Mouse (Mus musculus) MEL (cell line): ENCODE measurements at regions not wholly inside any gene's neighbourhood (a gene's known extent, or its start where the extent isn't known, plus 50 kb on each side); places are given as distances from the start of the nearest gene placed in this dataset.

Experiments
- DNase-seq: peaks from one replicate; pipeline ENCODE4 v3.0.0; 2011; ENCODE audit warnings: low read depth, low spot score
- H3K27ac ChIP-seq: 2 replicates; pipeline ENCODE4 v1.5.1; 2012; ENCODE audit warnings: low read depth, mild to moderate bottlenecking, control low read depth, low read length, moderate library complexity; ENCODE audit not compliant: control insufficient read depth
- H3K27me3 ChIP-seq, 2 experiments: fragments of 150-350 bp in 1 of 2; sonication (generic) in 1 of 2; 2 replicates each; pipeline ENCODE4 v1.6.1; 2012; ENCODE audit warnings: low read length in 2 of 2, mild to moderate bottlenecking in 2 of 2, improper control_type of control experiment in 1 of 2, moderate library complexity in 1 of 2; ENCODE audit not compliant: insufficient read depth in 2 of 2, control insufficient read depth in 1 of 2
- H3K36me3 ChIP-seq, 2 experiments: 2 replicates each; pipeline ENCODE4 v1.6.1; 2012 to 2014; ENCODE audit warnings: low read length in 2 of 2, improper control_type of control experiment in 1 of 2, inconsistent platforms in 1 of 2, mild to moderate bottlenecking in 1 of 2; ENCODE audit not compliant: insufficient read depth in 2 of 2, control insufficient read depth in 1 of 2
- H3K4me1 ChIP-seq, 2 experiments: fragments of 150-350 bp in 1 of 2; sonication (generic) in 1 of 2; 2 replicates each; pipeline ENCODE4 v1.6.1; 2012; ENCODE audit warnings: low read length in 2 of 2, improper control_type of control experiment in 1 of 2, mild to moderate bottlenecking in 1 of 2; ENCODE audit not compliant: insufficient read depth in 2 of 2, control insufficient read depth in 1 of 2
- H3K4me3 ChIP-seq, 2 experiments: fragments of 150-350 bp in 1 of 2; sonication (generic) in 1 of 2; 2 replicates each; pipeline ENCODE4 v1.5.1; 2012; ENCODE audit warnings: low read depth in 2 of 2, low read length in 2 of 2, mild to moderate bottlenecking in 2 of 2, moderate library complexity in 2 of 2, control low read depth in 1 of 2, improper control_type of control experiment in 1 of 2; ENCODE audit not compliant: control insufficient read depth in 1 of 2, insufficient read depth in 1 of 2
- H3K79me2 ChIP-seq: 2 replicates; pipeline ENCODE4 v1.6.1; 2012; ENCODE audit warnings: mild to moderate bottlenecking, low read length, moderate library complexity; ENCODE audit not compliant: control insufficient read depth, poor library complexity, insufficient read depth
- H3K9ac ChIP-seq: 2 replicates; pipeline ENCODE4 v1.6.1; 2012; ENCODE audit warnings: low read depth, mild to moderate bottlenecking, control low read depth, low read length, moderate library complexity; ENCODE audit not compliant: control insufficient read depth, poor library complexity, severe bottlenecking
- H3K9me3 ChIP-seq: fragments of 150-350 bp; sonication (generic); replicated peaks from 2 replicates; pipeline ENCODE4 v1.6.1; 2012; ENCODE audit warnings: mild to moderate bottlenecking, low read length, improper control_type of control experiment, moderate library complexity; ENCODE audit not compliant: insufficient read depth
- BHLHE40 ChIP-seq: IDR thresholded peaks from 2 replicates; pipeline ENCODE4 v1.6.1; 2012; ENCODE audit warnings: low read depth, mild to moderate bottlenecking, inconsistent platforms, low read length, improper control_type of control experiment, borderline replicate concordance
- E2F4 ChIP-seq: IDR thresholded peaks from 2 replicates; pipeline ENCODE4 v1.6.1; 2011; ENCODE audit warnings: low read depth, low read length, improper control_type of control experiment, borderline replicate concordance
- EP300 ChIP-seq, 2 experiments: IDR thresholded peaks; 2 replicates each; pipeline ENCODE4 v1.6.1; 2011; ENCODE audit warnings: improper control_type of control experiment in 2 of 2, low read length in 2 of 2, low read depth in 1 of 2, mild to moderate bottlenecking in 1 of 2
- HCFC1 ChIP-seq: IDR thresholded peaks from 2 replicates; pipeline ENCODE4 v1.6.1; 2012; ENCODE audit warnings: low read depth, mild to moderate bottlenecking, inconsistent platforms, low read length, improper control_type of control experiment, moderate library complexity
- JUND ChIP-seq: IDR thresholded peaks from 2 replicates; pipeline ENCODE4 v1.6.1; 2011; ENCODE audit warnings: low read depth, mild to moderate bottlenecking, improper control_type of control experiment, low read length
- KAT2A ChIP-seq: conservative IDR thresholded peaks from 2 replicates; pipeline ENCODE4 v1.6.1; 2012; ENCODE audit warnings: low read depth, low read length, improper control_type of control experiment, inconsistent platforms
- MAX ChIP-seq: IDR thresholded peaks from 2 replicates; pipeline ENCODE4 v1.6.1; 2011; ENCODE audit warnings: low read length, improper control_type of control experiment
- MYB ChIP-seq: IDR thresholded peaks from 2 replicates; pipeline ENCODE4 v1.6.1; 2011; ENCODE audit warnings: mild to moderate bottlenecking, low read depth, low read length, improper control_type of control experiment
- POLR2AphosphoS2 ChIP-seq: IDR thresholded peaks from 2 replicates; pipeline ENCODE4 v1.6.1; 2011; ENCODE audit warnings: low read length, improper control_type of control experiment
- SIN3A ChIP-seq: IDR thresholded peaks from 2 replicates; pipeline ENCODE4 v1.6.1; 2012; ENCODE audit warnings: low read length, improper control_type of control experiment, inconsistent platforms
- SMC3 ChIP-seq: IDR thresholded peaks from 2 replicates; pipeline ENCODE4 v1.6.1; 2011; ENCODE audit warnings: low read depth, low read length, improper control_type of control experiment
- UBTF ChIP-seq: IDR thresholded peaks from 2 replicates; pipeline ENCODE4 v1.6.1; 2012; ENCODE audit warnings: low read depth, mild to moderate bottlenecking, inconsistent platforms, low read length, improper control_type of control experiment, moderate library complexity, borderline replicate concordance; ENCODE audit not compliant: insufficient read depth
- ZKSCAN1 ChIP-seq: IDR thresholded peaks from 2 replicates; pipeline ENCODE4 v1.6.1; 2012; ENCODE audit warnings: low read depth, mild to moderate bottlenecking, inconsistent platforms, low read length, improper control_type of control experiment, moderate library complexity
- ZMIZ1 ChIP-seq: IDR thresholded peaks from 2 replicates; pipeline ENCODE4 v1.6.1; 2012; ENCODE audit warnings: low read depth, mild to moderate bottlenecking, inconsistent platforms, low read length, improper control_type of control experiment, moderate library complexity

DNA sequence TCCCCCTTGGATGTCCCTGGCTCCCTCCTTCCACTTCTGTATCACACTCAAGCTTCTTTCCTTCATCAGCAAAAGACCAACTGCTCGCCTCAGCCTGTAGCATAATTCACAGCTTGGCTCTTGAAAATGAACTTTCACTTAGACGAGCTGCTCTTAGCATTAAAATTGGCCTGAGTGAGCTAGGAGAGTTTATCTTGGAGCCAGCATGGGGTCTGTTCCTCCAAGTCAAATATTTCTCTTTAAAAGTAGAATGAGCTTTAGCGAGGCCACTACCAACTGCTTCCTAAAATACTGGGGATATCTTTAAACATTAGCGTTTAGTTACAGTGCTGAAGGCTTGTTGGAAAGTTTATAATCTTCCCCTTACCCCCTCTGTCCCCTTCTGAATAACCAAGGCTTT, 124.2 kb upstream of the Auts2 start:
- H3K36me3 ChIP-seq: no peaks in the 10 kb centered on the region
- no peaks in the 10 kb centered on the region for H3K9me3 ChIP-seq
- no peaks in the 10 kb centered on the region for H3K79me2 ChIP-seq
- H3K4me1 ChIP-seq: no peaks in the 10 kb centered on the region
- DNase-seq: no peak
- TF ChIP-seq POLR2AphosphoS2 (no peak), ZMIZ1 (no peak), SIN3A (no peak), EP300 (IDR thresholded peaks at IDR 0.05; ENCODE audit: low read depth in 1 of 2, low read length in 2 of 2) (no peak)
- H3K27me3 ChIP-seq: no peaks in the 10 kb centered on the region
- H3K27ac ChIP-seq: no peak overlapping the region
- H3K4me3 ChIP-seq: no peak overlapping the region
- H3K9ac ChIP-seq: no peak overlapping the region

DNA sequence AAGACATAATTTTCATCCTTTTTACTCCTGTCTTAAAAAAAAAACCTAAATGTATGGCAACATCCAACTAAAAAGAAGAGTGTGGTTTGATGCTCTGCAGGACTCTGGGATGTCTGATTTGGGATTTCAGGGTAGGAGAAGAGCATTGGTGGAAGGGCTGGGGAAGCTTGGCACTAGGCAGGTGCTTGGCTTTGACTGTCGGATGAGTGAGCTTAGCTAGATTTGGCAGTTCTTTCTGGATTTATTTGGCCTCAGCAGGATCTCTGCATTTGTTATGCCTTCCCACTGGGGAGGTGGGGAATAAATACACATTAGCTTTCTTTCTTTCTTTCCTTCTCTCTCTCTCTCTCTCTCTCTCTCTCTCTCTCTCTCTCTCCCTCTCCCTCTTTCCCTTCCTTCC, 118.1 kb upstream of the Auts2 start:
- H3K27ac ChIP-seq: no peak overlapping the region
- H3K9ac ChIP-seq: no peak overlapping the region
- no peaks in the 10 kb centered on the region for H3K79me2 ChIP-seq
- no peaks in the 10 kb centered on the region for H3K4me1 ChIP-seq
- TF ChIP-seq KAT2A (no peak), UBTF (no peak), JUND (no peak), SMC3 (no peak), MAX (no peak), BHLHE40 (no peak), SIN3A (no peak), HCFC1 (no peak), POLR2AphosphoS2 (no peak)
- DNase-seq: no peak
- no peaks in the 10 kb centered on the region for H3K27me3 ChIP-seq
- no peaks in the 10 kb centered on the region for H3K36me3 ChIP-seq
- H3K4me3 ChIP-seq: no peak overlapping the region
- no peaks in the 10 kb centered on the region for H3K9me3 ChIP-seq

DNA sequence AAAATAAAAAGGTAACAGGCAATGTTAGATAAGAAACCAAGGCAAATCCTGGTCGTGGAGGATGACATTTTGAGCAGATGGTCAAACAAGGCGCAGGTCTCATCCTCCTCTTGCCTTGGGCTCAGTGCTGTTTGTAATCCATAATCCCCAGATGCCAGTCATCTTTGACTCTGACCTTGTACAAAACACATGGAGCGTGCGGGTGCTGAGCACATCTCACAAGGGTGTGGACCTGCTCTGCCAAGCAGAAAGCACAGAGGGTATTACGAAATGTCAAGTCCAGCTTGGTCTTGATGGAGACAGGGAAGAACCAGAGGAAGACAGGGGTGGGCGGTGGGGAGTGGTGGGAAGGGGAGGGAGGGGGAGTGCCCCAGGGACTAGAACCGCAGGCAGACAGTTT, 116.9 kb upstream of the Auts2 start:
- Histone ChIP-seq H3K27me3 (no peaks in the 10 kb centered on the region), H3K4me3 (no peak overlapping the region), H3K9ac (no peak overlapping the region), H3K9me3 (no peaks in the 10 kb centered on the region), H3K36me3 (no peaks in the 10 kb centered on the region), H3K4me1 (no peaks in the 10 kb centered on the region), H3K79me2 (no peaks in the 10 kb centered on the region), H3K27ac (no peak overlapping the region)
- TF ChIP-seq MYB (no peak), E2F4 (no peak), SIN3A (no peak), ZKSCAN1 (no peak), MAX (no peak)
- DNase-seq: no peak
